Mouse (Mus musculus) bone marrow, adult 2 months (tissue): Measurements from ENCODE around the gene Rpl7a. TPM values are rescaled to one million over a fixed set of nuclear protein-coding genes. Genes with fewer than 3 reads are reported as not detected.

Source experiments
- H3K27ac ChIP-seq: fragments of 200-500 bp; 2 replicates; pipeline ENCODE4 v1.5.1; 2012; ENCODE audit warnings: low read depth, mild to moderate bottlenecking, control low read depth, inconsistent platforms, low read length; ENCODE audit not compliant: control insufficient read depth, poor library complexity, insufficient read depth
- H3K4me1 ChIP-seq: fragments of 200-500 bp; 2 replicates; pipeline ENCODE4 v1.6.1; 2011; ENCODE audit warnings: low read length; ENCODE audit not compliant: control insufficient read depth, insufficient read depth
- H3K4me3 ChIP-seq: fragments of 200-500 bp; replicated peaks from 2 replicates; pipeline ENCODE3; 2011; ENCODE audit warnings: mild to moderate bottlenecking, low read depth, low read length, control low read depth; ENCODE audit not compliant: control insufficient read depth
- CTCF ChIP-seq: fragments of 200-500 bp; IDR thresholded peaks from 2 replicates; pipeline ENCODE4 v1.5.1; 2011; ENCODE audit warnings: low read length, control low read depth; ENCODE audit not compliant: control insufficient read depth, insufficient read depth
- POLR2A ChIP-seq: fragments of 200-500 bp; IDR thresholded peaks from 2 replicates; pipeline ENCODE4 v1.6.1; 2011; ENCODE audit warnings: low read depth, mild to moderate bottlenecking, control low read depth, low read length, borderline replicate concordance; ENCODE audit not compliant: control insufficient read depth
- WGBS: fragments of 180-500 bp; shearing (Covaris S2); methylation state at CpG from one replicate; pipeline ENCODE4 v1.1.7; 2018; 5-methylcytosine and 5-hydroxymethylcytosine counted together
- polyA plus RNA-seq: library from polyadenylated mRNA; stranded (reverse); fragments of >200 nt; gene quantifications from 2 replicates; pipeline ENCODE4 v1.2.4, GENCODE M21; 2011; ENCODE audit warnings: low replicate concordance; ENCODE audit not compliant: missing spikeins, insufficient read depth, insufficient read length

Rpl7a gene
- polyA plus RNA-seq, 1 experiment, result 199 TPM

DNA sequence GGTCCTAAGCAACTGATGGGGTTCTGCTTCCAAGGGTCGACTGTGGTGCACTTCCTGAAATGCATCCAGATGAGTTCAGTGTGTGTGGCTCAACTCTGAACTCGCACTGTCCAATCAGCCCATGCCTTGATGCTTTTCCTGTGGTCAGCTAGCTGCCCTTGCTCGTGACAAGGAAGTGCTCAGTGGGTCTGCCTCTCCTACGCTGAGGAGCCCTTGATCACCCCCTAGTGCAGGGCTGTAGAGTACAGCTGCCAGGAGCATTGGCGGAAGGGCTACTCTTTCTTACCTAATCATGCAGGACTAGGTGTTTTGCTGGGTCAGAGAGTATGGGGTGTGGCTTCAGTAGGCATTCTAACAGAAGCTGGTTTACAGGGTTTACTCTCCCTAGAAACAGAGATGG, 31.0 kb downstream of the Rpl7a start:
- H3K4me3 ChIP-seq, result no peak overlapping the region
- peak overlapping the region; percentile 41; the same call in 1 of the 2 replicates for H3K27ac ChIP-seq
- WGBS, result 16% methylated on average over 5 of the region's 5 CpGs
- H3K4me1 ChIP-seq, result peaks cover 2% of the 10 kb centered on the region
- peak; percentile 68 for TF ChIP-seq CTCF
- no peak for TF ChIP-seq POLR2A

- Histone ChIP-seq H3K27ac (no peak overlapping the region), H3K4me3 (no peak overlapping the region), H3K4me1 (peaks cover 2% of the 10 kb centered on the region)
- TF ChIP-seq POLR2A (no peak), CTCF (no peak)
- 69% methylated on average over 3 of the region's 3 CpGs for WGBS
Observed at GRCm38 (mm10) chr2:26943253-26943652, 32.7 kb downstream of the Rpl7a start.

DNA sequence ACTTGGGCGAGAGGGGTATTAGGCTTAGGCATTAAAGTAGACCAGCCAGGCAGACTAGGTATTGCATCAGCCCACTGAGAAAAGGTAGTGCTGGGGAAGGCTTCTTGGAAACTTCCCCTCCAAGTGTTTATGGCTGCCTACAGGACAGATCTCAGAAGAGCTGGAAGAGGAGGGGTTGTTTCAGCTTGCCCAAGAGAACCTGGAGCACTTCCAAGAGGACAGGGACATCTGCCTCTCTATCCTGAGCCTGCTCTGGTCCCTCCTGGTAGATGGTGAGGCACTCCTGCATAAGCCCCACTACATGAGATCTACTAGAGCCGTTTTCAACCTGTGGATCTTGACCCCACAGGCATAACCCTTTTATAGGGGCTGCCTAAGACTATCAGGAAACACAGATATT, 39.8 kb downstream of the Rpl7a start:
- TF ChIP-seq POLR2A (no peak), CTCF (no peak)
- no peaks in the 10 kb centered on the region for H3K4me1 ChIP-seq
- H3K27ac ChIP-seq, result no peak overlapping the region
- WGBS, result 81% methylated on average over 2 of the region's 2 CpGs
- H3K4me3 ChIP-seq, result no peak overlapping the region

GRCm38 (mm10) chr2:26951346-26951905, 40.9 kb downstream of the Rpl7a start:
- TF ChIP-seq CTCF (no peak), POLR2A (no peak)
- H3K4me1 ChIP-seq, result no peaks in the 10 kb centered on the region
- no peak overlapping the region for H3K27ac ChIP-seq
- no peak overlapping the region for H3K4me3 ChIP-seq
- 89% methylated on average over 8 of the region's 8 CpGs for WGBS

- no peak overlapping the region for H3K27ac ChIP-seq
- no peak for TF ChIP-seq CTCF
- no peak for TF ChIP-seq POLR2A
- 72% methylated on average over 4 of the region's 4 CpGs for WGBS
Observed at GRCm38 (mm10) chr2:26952193-26952592, 41.6 kb downstream of the Rpl7a start.

DNA sequence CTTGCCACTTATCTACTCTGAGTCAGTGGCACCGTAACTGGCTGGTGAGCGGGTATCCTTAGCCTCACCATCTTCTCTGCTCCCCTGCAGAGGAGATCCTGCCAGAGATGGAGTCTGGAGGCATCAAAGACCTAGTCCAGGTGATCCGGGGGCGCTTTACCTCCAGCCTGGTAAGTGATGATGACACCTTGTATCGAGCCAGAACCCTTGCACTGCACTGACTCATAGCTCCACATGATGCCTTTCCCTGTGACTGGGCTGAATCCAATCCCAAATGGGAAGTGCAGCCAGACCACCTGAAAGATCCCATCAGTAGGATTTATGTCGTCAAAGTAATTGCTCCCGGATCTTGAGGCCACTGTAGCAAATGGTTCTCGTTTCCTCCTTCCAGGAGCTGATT, 42.3 kb downstream of the Rpl7a start:
- H3K27ac ChIP-seq, result no peak overlapping the region
- WGBS, result 92% methylated on average over 8 of the region's 8 CpGs
- H3K4me1 ChIP-seq, result no peaks in the 10 kb centered on the region
- no peak overlapping the region for H3K4me3 ChIP-seq
- TF ChIP-seq CTCF (no peak), POLR2A (no peak)

More at GRCm38 (mm10) chr2:26952193-26952592, 41.6 kb downstream of the Rpl7a start:
- no peak overlapping the region for H3K4me3 ChIP-seq
- no peaks in the 10 kb centered on the region for H3K4me1 ChIP-seq

DNA sequence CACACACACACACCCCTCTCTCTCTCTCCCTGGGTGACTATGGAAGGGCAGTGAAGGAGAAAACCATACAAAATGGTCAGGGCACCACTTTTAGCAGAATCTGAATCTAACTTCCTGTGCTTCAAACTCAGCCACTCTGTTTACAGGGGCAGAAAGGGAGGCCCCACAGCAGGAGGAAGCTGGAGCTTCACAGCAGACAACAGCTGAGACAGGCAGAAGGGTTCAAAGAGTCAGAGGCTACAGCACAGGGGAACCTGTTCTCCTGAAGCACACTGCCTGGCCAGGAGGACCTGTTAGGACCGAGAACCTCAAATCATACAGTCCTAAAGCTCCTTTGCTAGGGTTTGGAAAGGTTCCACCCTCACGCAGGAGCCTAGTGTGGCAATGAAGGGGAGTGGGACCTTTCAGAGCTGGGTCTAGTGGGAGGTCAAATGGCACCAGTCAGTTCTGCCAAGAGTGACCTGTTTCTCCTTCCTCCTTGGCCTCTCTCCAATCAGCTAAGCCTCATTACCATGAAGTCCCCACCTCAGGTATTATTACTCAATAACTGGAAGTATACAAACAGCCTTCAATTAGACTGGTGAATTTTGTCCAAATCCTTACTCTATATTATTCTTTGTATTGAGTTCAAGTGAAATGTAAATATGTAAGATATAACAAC, 44.3 kb downstream of the Rpl7a start:
- no peak overlapping the region for H3K27ac ChIP-seq
- H3K4me1 ChIP-seq, result no peaks in the 10 kb centered on the region
- H3K4me3 ChIP-seq, result no peak overlapping the region
- WGBS, result 74% methylated on average over 2 of the region's 2 CpGs
- TF ChIP-seq POLR2A, result no peak
- TF ChIP-seq CTCF, result no peak

DNA sequence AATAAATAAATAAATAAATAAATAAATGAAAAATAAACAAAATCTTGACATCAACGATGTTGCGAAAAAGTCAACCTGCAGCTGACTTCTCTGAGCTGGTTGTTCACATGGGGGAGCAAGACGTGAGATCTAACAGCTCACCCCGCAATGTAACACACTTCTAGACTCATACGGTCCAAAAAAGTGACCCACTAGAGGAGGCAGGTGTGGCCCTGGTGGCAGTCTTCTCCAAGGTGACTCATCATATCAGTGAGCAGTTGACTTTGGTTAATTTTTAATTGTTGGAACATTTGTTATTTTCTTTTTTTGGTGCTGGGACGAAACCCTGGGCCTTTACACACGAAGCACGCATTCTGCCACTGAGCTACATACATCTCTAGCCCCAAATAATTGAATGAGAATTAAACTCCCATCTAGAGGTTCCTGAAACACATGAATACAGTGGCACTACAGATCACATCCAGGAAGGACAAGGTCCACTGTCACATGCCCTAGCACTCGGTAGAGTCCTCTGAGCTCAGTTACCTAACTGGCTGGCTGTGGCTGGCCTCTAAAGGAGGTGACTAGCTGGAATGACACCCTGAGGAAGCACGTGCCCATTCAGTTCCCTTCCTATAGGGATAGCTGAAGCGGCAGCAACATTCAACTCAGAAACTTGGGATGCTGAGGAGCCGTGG, 46.4 kb downstream of the Rpl7a start:
- TF ChIP-seq CTCF (no peak), POLR2A (no peak)
- H3K4me1 ChIP-seq, result no peaks in the 10 kb centered on the region
- no peak overlapping the region for H3K4me3 ChIP-seq
- H3K27ac ChIP-seq, result no peak overlapping the region
- WGBS, result 89% methylated on average over 12 of the region's 12 CpGs
